Mouse (Mus musculus): ENCODE data around the gene Gm9040.
"Not testable (repeated sequence)": the region's sequence is repeated elsewhere in the genome, so short reads cannot be mapped to it uniquely, and the experiment has no call there.

GRCm38 (mm10) chr10:118332308-118332707 lies 5.5 kb upstream of the Gm9040 start, which contains the start of gene Gm9044:
- TF ChIP-seq GATA1, TAL1 (IDR thresholded peaks at IDR 0.05; ENCODE audit: low read length): not testable (repeated sequence)

Data from erythroblast, embryonic 14.5 days (primary cell).